Mouse (Mus musculus): ENCODE results near the gene Gria3. TPM values are rescaled to one million over a fixed set of nuclear protein-coding genes. Genes with fewer than 3 reads are reported as not detected.
A peak's percentile ranks its signal among the peaks of the same experiment; 100 is the strongest.

The Gria3 gene
- polyA plus RNA-seq, 1 experiment from 2014 or later, result 6.3 TPM

DNA sequence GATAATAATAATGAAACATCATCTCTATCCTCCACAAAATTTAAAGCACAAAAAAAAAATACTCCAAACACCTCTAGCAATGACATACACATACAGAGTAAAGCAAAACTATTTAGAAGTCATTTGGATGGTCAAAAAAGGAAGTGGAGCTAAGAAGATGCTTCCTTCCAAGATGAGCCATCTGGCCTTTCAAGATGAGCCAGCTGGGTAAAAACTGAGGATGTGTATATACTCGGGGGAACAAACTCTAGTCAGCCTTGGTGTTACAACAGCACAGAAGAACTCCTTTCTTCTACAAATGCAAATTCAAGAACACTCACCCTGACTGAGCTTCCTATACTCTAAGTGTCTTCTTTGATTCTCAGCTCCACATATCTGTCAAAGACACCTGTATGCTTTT, 172.4 kb downstream of the Gria3 start:
- Histone ChIP-seq H3K36me3 (no peaks in the 10 kb centered on the region), H3K27me3 (replicated peaks) (no peaks in the 10 kb centered on the region), H3K4me3 (no peak overlapping the region), H3K9ac (no peak overlapping the region), H3K4me1 (no peaks in the 10 kb centered on the region), H3K9me3 (no peaks in the 10 kb centered on the region), H3K27ac (replicated peaks) (no peak overlapping the region), H3K4me2 (no peak overlapping the region)
- no peak for ATAC-seq (ENCODE audit: extremely low read depth, insufficient number of reproducible peaks, low FRiP score, low TSS enrichment)
- WGBS, result 65% methylated on average over 1 of the region's 1 CpGs

DNA sequence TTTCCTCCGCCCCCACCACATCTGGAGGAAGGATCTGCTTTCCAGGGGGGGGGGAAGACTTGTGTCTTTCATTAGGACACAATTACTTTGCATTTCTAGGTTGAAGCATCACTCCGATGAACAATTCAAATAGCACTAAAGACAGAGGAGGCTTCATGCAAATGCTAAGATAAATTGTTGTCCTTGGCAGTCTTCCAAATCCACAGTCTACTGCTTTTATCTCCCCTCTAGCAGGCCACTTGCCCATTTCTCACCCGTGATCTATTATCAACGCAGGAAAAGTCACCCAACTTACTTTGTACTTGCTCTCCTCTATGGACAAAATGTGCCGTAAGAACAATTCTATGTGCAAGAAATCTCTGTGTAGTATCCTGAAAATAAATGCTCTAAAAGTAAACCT, 178.1 kb downstream of the Gria3 start:
- no peak for ATAC-seq (ENCODE audit: extremely low read depth, insufficient number of reproducible peaks, low FRiP score, low TSS enrichment)
- Histone ChIP-seq H3K4me2 (no peak overlapping the region), H3K36me3 (no peaks in the 10 kb centered on the region), H3K9me3 (no peaks in the 10 kb centered on the region), H3K4me3 (no peak overlapping the region), H3K27ac (replicated peaks) (no peak overlapping the region), H3K9ac (no peak overlapping the region), H3K27me3 (replicated peaks) (no peaks in the 10 kb centered on the region), H3K4me1 (no peaks in the 10 kb centered on the region)
- 38% methylated on average over 5 of the region's 5 CpGs for WGBS

DNA sequence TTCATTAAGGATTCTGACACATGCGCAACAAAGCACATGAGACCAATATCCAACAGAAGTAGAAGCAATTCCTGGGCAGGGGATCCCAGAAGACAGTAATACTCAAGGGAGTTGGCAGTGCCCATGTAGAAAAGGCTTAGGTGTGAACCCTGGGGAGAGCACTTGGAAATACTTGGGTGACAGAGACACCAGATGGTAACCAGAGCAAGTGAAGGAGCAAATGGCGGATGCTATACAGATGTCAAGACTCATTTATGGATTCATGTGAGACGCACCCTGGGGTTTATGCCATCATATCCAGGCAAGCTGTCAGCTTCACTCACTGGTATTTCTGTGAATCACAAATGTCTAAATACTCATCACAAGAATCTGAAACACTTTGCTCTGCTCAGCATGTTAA, 187.0 kb downstream of the Gria3 start:
- WGBS, result 88% methylated on average over 3 of the region's 3 CpGs
- Histone ChIP-seq H3K9ac (no peak overlapping the region), H3K36me3 (no peaks in the 10 kb centered on the region), H3K4me3 (no peak overlapping the region), H3K4me2 (no peak overlapping the region), H3K4me1 (no peaks in the 10 kb centered on the region), H3K9me3 (no peaks in the 10 kb centered on the region), H3K27ac (replicated peaks) (no peak overlapping the region), H3K27me3 (replicated peaks) (no peaks in the 10 kb centered on the region)
- ATAC-seq (ENCODE audit: extremely low read depth, insufficient number of reproducible peaks, low FRiP score, low TSS enrichment), result no peak

DNA sequence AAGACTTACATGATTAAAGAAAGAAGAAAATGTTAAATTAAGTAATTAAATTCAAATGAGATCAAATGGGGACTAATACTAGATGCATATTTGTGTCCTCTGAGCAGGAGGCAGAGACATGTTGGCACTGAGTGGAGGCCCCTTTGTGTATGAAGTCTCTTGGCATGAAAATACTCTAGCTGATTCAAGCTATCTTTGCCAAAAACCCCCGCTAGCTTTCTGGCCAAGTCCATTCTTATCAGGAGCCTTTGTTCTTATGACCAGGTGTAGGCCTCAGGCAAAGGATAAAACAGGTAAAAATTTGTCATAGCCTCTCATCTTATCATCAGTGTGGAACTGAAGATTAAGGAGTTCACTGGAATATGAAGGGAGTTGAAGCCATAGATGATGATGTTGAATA, 206.5 kb downstream of the Gria3 start:
- H3K4me2 ChIP-seq, result no peak overlapping the region
- no peak for ATAC-seq (ENCODE audit: extremely low read depth, insufficient number of reproducible peaks, low FRiP score, low TSS enrichment)
- H3K27me3 ChIP-seq (replicated peaks), result no peaks in the 10 kb centered on the region
- no peak overlapping the region for H3K9ac ChIP-seq
- 72% methylated on average over 1 of the region's 1 CpGs for WGBS
- no peaks in the 10 kb centered on the region for H3K9me3 ChIP-seq
- no peak overlapping the region for H3K4me3 ChIP-seq
- H3K4me1 ChIP-seq, result no peaks in the 10 kb centered on the region
- H3K36me3 ChIP-seq, result no peaks in the 10 kb centered on the region
- no peak overlapping the region for H3K27ac ChIP-seq (replicated peaks)

DNA sequence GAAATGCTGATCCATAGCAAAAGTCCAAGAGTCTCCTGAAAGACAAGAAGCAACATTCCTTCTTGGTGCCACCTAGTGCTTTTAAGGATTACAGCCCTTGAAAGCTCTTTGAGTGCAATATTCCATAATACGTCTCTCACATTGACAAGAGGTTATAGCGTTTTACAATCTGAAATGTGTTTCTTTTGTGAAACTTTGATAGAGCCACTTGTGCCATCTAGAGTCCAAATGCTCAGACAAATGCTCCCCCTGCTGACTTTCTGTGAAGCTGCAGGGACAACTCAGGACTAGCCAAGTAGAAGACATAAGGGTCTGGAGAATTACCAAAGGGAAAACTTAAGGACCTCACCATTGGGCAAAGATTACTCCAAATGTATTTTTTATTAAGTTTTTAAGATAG, 214.3 kb downstream of the Gria3 start:
- Histone ChIP-seq H3K9ac (no peak overlapping the region), H3K27ac (replicated peaks) (no peak overlapping the region), H3K27me3 (replicated peaks) (no peaks in the 10 kb centered on the region), H3K9me3 (no peaks in the 10 kb centered on the region), H3K4me1 (no peaks in the 10 kb centered on the region), H3K4me2 (no peak overlapping the region), H3K36me3 (no peaks in the 10 kb centered on the region), H3K4me3 (no peak overlapping the region)
- WGBS, result 30% methylated on average over 2 of the region's 2 CpGs
- ATAC-seq (ENCODE audit: extremely low read depth, insufficient number of reproducible peaks, low FRiP score, low TSS enrichment), result no peak

DNA sequence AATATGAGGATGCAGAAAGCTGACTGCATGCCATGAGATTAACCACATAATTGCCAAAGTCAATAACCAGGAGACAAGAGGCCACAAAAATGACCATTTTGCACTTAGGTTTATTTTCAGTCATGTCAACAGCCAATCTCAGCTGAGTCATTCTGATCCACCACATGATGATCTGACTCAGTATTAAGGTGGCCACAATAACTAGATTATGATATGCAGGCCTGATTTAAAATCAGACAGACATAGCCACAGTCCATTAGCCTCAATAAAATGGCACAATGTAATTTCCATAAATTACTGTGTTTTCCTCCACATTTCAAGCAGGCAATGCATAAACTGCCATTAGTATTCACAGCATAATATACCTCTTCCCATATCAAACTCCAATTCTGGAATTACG, 216.3 kb downstream of the Gria3 start:
- Histone ChIP-seq H3K4me1 (no peaks in the 10 kb centered on the region), H3K27me3 (replicated peaks) (no peaks in the 10 kb centered on the region), H3K36me3 (no peaks in the 10 kb centered on the region), H3K27ac (replicated peaks) (no peak overlapping the region), H3K4me2 (no peak overlapping the region), H3K9me3 (no peaks in the 10 kb centered on the region), H3K9ac (no peak overlapping the region), H3K4me3 (no peak overlapping the region)
- WGBS, result 62% methylated on average over 1 of the region's 1 CpGs
- no peak for ATAC-seq (ENCODE audit: extremely low read depth, insufficient number of reproducible peaks, low FRiP score, low TSS enrichment)

DNA sequence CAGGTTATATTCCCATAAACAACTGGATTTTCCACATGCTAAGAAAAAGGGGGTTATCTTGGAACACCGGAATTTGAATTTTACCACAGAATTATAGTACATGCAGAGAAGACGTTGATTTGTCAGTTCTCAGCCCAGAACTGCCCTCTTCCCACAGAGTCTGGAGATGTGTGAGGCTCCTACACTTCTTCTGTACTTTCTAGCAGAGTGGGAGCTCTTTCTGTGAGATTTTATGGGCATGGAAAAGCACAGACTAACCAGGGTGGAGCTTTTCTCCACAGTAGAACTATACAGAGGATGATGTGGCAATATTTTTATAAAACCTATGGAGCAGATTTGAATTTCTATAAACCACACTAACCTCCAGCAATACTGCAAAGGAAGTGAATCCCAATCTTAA, 217.7 kb downstream of the Gria3 start:
- ATAC-seq (ENCODE audit: extremely low read depth, insufficient number of reproducible peaks, low FRiP score, low TSS enrichment), result no peak
- Histone ChIP-seq H3K9me3 (no peaks in the 10 kb centered on the region), H3K36me3 (no peaks in the 10 kb centered on the region), H3K4me1 (no peaks in the 10 kb centered on the region), H3K4me2 (no peak overlapping the region), H3K4me3 (no peak overlapping the region), H3K27ac (replicated peaks) (no peak overlapping the region), H3K27me3 (replicated peaks) (no peaks in the 10 kb centered on the region), H3K9ac (no peak overlapping the region)
- WGBS, result 79% methylated on average over 2 of the region's 2 CpGs

DNA sequence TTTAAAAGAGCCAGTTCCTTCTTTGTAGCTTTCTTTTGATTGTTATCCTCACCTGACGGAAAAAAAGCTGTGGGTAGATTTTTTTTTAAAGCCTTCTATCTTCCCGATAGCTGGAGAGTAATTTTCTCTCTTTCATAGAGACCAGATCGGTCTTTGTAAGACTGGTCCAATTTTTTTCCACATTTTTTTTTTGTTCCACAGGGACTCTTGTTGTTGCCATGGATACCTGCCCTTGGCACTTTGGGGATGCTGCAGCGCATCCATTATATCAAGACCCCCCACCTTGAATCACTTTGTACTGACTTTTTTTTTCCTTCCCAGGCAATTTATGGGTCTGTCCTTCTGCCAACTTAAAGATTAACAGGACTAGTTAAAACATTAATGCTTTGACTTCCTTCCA, 232.9 kb downstream of the Gria3 start:
- no peaks in the 10 kb centered on the region for H3K9me3 ChIP-seq
- peaks cover 11% of the 10 kb centered on the region; the same call in 1 of the 2 replicates for H3K4me1 ChIP-seq
- no peak overlapping the region for H3K4me2 ChIP-seq
- H3K36me3 ChIP-seq, result no peaks in the 10 kb centered on the region
- no peak overlapping the region for H3K9ac ChIP-seq
- H3K27ac ChIP-seq (replicated peaks), result no peak overlapping the region
- H3K27me3 ChIP-seq (replicated peaks), result no peaks in the 10 kb centered on the region
- ATAC-seq (ENCODE audit: extremely low read depth, insufficient number of reproducible peaks, low FRiP score, low TSS enrichment), result no peak
- 76% methylated on average over 4 of the region's 4 CpGs for WGBS
- no peak overlapping the region for H3K4me3 ChIP-seq

DNA sequence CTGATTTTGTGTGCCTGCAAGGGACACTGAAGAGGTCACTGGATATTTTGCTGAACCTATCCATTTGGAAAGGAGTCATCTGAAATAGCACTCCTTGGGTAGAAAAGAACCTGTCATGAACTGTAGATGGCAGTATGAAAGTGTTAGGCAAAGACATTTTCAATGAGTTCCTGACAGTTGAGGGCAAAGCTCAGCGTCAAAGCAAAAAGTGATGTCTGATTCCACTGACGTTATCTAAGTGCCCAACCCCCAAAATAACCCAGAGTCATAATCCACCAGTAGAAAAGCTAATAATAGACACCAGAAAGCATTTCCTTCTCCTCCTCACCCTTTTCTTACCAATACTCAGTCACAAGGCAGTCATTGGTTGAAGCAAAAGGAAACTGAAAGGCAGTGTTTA, 244.3 kb downstream of the Gria3 start:
- no peak for ATAC-seq (ENCODE audit: extremely low read depth, insufficient number of reproducible peaks, low FRiP score, low TSS enrichment)

DNA sequence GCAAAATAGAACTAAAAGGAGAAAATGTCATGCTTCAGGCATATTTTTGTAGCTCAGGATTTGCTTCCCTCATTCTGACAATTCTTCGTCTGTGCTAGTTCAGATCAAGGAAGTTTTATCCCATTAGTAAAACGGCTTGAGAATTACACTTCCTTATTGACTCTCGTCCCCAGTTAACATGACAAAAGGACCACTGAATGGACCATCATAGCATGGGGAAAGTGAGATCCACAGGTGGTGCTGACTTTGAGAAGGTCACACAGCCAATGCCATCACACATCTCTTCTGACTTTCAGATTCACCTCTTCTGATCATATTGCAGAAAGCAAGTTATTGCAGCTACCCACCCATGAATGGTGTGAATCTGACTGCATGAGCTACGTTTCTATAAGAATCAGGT, 257.1 kb downstream of the Gria3 start:
- no peaks in the 10 kb centered on the region for H3K9me3 ChIP-seq
- ATAC-seq (ENCODE audit: extremely low read depth, insufficient number of reproducible peaks, low FRiP score, low TSS enrichment), result no peak
- H3K4me3 ChIP-seq, result no peak overlapping the region
- no peak overlapping the region for H3K27ac ChIP-seq (replicated peaks)
- no peaks in the 10 kb centered on the region for H3K27me3 ChIP-seq (replicated peaks)
- H3K36me3 ChIP-seq, result no peaks in the 10 kb centered on the region
- no peaks in the 10 kb centered on the region for H3K4me1 ChIP-seq
- WGBS, result 61% methylated on average over 4 of the region's 4 CpGs
- H3K4me2 ChIP-seq, result no peak overlapping the region
- no peak overlapping the region for H3K9ac ChIP-seq

More for the DNA sequence above, 244.3 kb downstream of the Gria3 start:
- H3K4me3 ChIP-seq, result no peak overlapping the region
- no peaks in the 10 kb centered on the region for H3K27me3 ChIP-seq (replicated peaks)
- no peak overlapping the region for H3K9ac ChIP-seq
- no peaks in the 10 kb centered on the region for H3K36me3 ChIP-seq
- H3K4me2 ChIP-seq, result no peak overlapping the region
- H3K4me1 ChIP-seq, result no peaks in the 10 kb centered on the region
- H3K27ac ChIP-seq (replicated peaks), result 0 out of 2 replicates have a peak overlapping the region, but pooled peaks have one; percentile 24
- WGBS, result 29% methylated on average over 2 of the region's 2 CpGs
- H3K9me3 ChIP-seq, result no peaks in the 10 kb centered on the region

DNA sequence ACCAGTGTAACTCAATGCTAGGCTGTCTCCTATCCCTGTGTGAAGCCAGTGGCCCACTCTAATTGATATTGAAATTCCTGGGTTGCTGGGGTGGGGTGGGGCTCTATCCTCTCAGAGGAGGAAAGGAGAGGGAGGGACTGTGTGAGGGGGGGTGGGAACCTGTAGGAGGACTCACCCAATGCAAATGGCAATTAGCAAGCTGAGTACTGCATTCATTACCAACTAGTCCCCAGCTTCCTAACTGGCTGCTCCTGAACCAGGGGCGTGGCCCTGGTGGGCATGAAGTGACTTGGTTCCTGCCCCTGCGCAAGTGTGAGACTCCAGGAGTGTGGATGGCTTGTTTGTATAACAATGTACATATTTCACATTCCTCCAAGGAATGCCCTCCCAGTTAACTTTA, 288.2 kb downstream of the Gria3 start:
- ATAC-seq (ENCODE audit: extremely low read depth, insufficient number of reproducible peaks, low FRiP score, low TSS enrichment), result no peak
- Histone ChIP-seq H3K9me3 (no peaks in the 10 kb centered on the region; the same call in 1 of the 2 replicates), H3K27me3 (replicated peaks) (no peaks in the 10 kb centered on the region), H3K4me3 (no peak overlapping the region), H3K4me1 (no peaks in the 10 kb centered on the region), H3K27ac (replicated peaks) (no peak overlapping the region), H3K9ac (no peak overlapping the region), H3K4me2 (no peak overlapping the region), H3K36me3 (no peaks in the 10 kb centered on the region)
- WGBS, result 56% methylated on average over 2 of the region's 2 CpGs

DNA sequence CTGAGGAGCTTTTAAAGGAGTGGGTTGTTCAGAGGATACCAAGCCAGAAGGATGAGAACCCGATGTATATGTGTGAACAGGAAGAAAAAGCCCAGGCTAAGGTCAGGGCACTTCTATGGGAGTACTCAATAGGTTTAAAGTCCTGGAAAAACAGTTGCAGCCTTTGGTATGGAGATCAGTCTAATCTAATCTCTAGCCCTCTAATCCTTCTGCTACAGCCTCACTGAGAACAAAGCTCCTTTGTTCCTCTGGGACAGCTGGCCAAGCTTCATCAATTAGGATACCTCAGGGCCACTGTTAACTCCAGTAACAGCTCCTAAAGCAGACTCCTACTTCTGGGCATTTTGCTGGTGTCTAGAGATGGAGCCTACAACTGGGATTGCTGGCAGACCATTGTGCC, 291.4 kb downstream of the Gria3 start:
- Histone ChIP-seq H3K27me3 (replicated peaks) (no peaks in the 10 kb centered on the region), H3K9ac (no peak overlapping the region), H3K27ac (replicated peaks) (no peak overlapping the region), H3K4me3 (no peak overlapping the region), H3K4me1 (no peaks in the 10 kb centered on the region), H3K36me3 (no peaks in the 10 kb centered on the region), H3K4me2 (no peak overlapping the region), H3K9me3 (no peaks in the 10 kb centered on the region; the same call in 1 of the 2 replicates)
- no peak for ATAC-seq (ENCODE audit: extremely low read depth, insufficient number of reproducible peaks, low FRiP score, low TSS enrichment)
- 19% methylated on average over 1 of the region's 1 CpGs for WGBS
